In the genomic region with DNA sequence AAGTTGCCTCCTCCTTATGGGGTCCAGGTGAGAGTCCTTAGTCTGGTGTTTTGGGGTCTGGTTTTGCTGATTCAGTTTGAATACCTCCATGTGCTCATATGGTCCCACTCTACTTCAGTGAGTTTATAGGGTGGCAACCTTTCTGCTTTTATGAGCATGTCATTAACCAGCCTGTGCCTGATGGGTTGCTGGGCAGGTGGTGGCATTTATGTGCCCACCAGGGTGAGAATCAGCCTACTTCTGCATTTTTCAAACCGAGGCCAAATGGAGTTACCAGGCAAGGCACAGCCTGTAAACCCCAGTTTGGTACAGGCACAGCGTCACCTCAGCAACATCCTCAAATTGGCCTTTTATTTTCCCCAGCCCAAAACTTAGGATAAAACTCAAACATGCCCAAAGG, we compare ENCODE assay signal across 24 mouse cellular contexts.
A peak's percentile ranks its signal among the peaks of the same experiment; 100 is the strongest.
DNase-seq lines count a peak whose midpoint lies in the region; ATAC-seq and TF ChIP-seq lines count a peak whose summit lies in the region.
"Had no signal": no experiment of that assay in that cellular context is flagged by ENCODE, and none has a peak within 500 bp of the region (broad histone marks: within the 10 kb centered on the region; RNA-seq: fewer than 3 reads in every experiment).

No protein-coding gene starts in this region.

- no peak overlapping the region for H3K4me3 ChIP-seq in lung, adult 2 months (replicated peaks; ENCODE audit: extremely low read depth, low read depth, low read length)
- H3K4me3 ChIP-seq: embryonic facial prominence, embryonic 12.5 days; embryonic facial prominence, embryonic 15.5 days; heart, embryonic 12.5 days; heart, embryonic 15.5 days; hindbrain, embryonic 12.5 days; hindbrain, embryonic 15.5 days had no signal

- peak; percentile 82 for ATAC-seq in common myeloid progenitor, adult 5-6 weeks (replicated peaks; ENCODE audit: low read depth, poor library complexity, severe bottlenecking)
- ATAC-seq in granulocyte monocyte progenitor cell, adult 5-6 weeks (replicated peaks; ENCODE audit: poor library complexity, severe bottlenecking): peak; percentile 76
- ATAC-seq in megakaryocyte, adult 5-6 weeks (ENCODE audit: poor library complexity, severe bottlenecking): 0 out of 2 replicates have a peak, but pooled peaks have one; percentile 31
- ATAC-seq: activated CD4-positive, CD25-positive, alpha-beta regulatory T cell, adult 4 months; forebrain, embryonic 14.5 days; forebrain, postnatal 0 days had no signal

- H3K4me1 ChIP-seq in lung, adult 2 months (ENCODE audit: control insufficient read depth, insufficient read depth, low read length): no peaks in the 10 kb centered on the region
- H3K4me1 ChIP-seq: heart, embryonic 12.5 days; heart, embryonic 15.5 days; hindbrain, embryonic 12.5 days; hindbrain, embryonic 15.5 days had no signal

- no peak for TF ChIP-seq POLR2A in lung, adult 2 months (IDR thresholded peaks at IDR 0.05; ENCODE audit: borderline replicate concordance, extremely low read depth, low read depth, low read length)

- WGBS in lung, adult 2 months: 82% methylated on average over 2 of the region's 2 CpGs

- no peak for TF ChIP-seq CTCF in lung, adult 2 months (IDR thresholded peaks at IDR 0.05; ENCODE audit: insufficient read depth, low read length)

- DNase-seq in lung, adult 2 months: no peak
- no peak for DNase-seq in gastrocnemius, postnatal 36 days
- DNase-seq in frontal cortex, adult 2 months (ENCODE audit: extremely low spot score in 1 of 2, low spot score in 1 of 2): no peak
- DNase-seq: adrenal gland, adult 8-10 months; adrenal gland, postnatal 25 days; cerebellum, adult 11-12 months; cerebellum, adult 9-10 months; cerebellum, postnatal 14 days; forebrain, postnatal 0 days; gastrocnemius, postnatal 10 days; heart, adult 18-20 months; heart, postnatal 10 days; heart, postnatal 36 days had no signal

- intact Hi-C loops in gastrocnemius, postnatal 36 days (cut with DNase I): no loop called here

Comparison
In these comparisons a context has a peak if more than half of its experiments do, and no peak if none do; other contexts are left out.
1. ATAC-seq: peak in every context shown above with its lines; median percentile 82 in common myeloid progenitor, adult 5-6 weeks; 76 in granulocyte monocyte progenitor cell, adult 5-6 weeks; 31 in megakaryocyte, adult 5-6 weeks.